Mouse (Mus musculus) gastrocnemius, postnatal 14 days (tissue): ENCODE measurements around the gene Cetn4. TPM values are rescaled to one million over a fixed set of nuclear protein-coding genes. Genes with fewer than 3 reads are reported as not detected.

Source experiments
- DNase-seq: peaks from one replicate; pipeline ENCODE4 v3.0.0; 2021; ENCODE audit warnings: mixed read lengths
- intact Hi-C: fragments of 180-260 bp; cut with DNase I; formaldehyde crosslinking; loops from one replicate; pipeline ENCODE4 v1.15.1; 2025; ENCODE audit warnings: low total_unique reads
- long read RNA-seq, 2 experiments: library from polyadenylated mRNA; stranded (forward); transcript quantifications; one replicate each; pipeline ENCODE4 v2.0.0; 2021
- total RNA-seq, 2 experiments: library from RNA; stranded (reverse); gene quantifications; 2 replicates each; pipeline ENCODE4 v1.2.3; 2021

Cetn4 gene
- total RNA-seq, result under 1 TPM; 0.29 to 0.57 TPM
- long read RNA-seq, experiment 1, result 0 reads
- long read RNA-seq, experiment 2, result 0 reads

- intact Hi-C loops, result no loop called here
- DNase-seq, result peak; percentile 94
Observed at GRCm38 (mm10) chr3:37312370-37312941, at the start of gene Cetn4, which contains the start of gene Bbs12. Cetn4 (minus strand) TSS chr3:37312708. Bbs12 (plus strand) TSS chr3:37312554.

GRCm38 (mm10) chr3:37360729-37361128, 48.2 kb upstream of the Cetn4 start:
- peak; percentile 27 for DNase-seq
- intact Hi-C loops, result no loop called here

- DNase-seq, result no peak
- intact Hi-C loops, result no loop called here
Observed at GRCm38 (mm10) chr3:37354737-37355136, 42.2 kb upstream of the Cetn4 start.

GRCm38 (mm10) chr3:37353951-37354481, 41.5 kb upstream of the Cetn4 start:
- intact Hi-C loops, result no loop called here

GRCm38 (mm10) chr3:37350386-37350785, 37.9 kb upstream of the Cetn4 start:
- no peak for DNase-seq
- intact Hi-C loops, result no loop called here

More at GRCm38 (mm10) chr3:37353951-37354481, 41.5 kb upstream of the Cetn4 start:
- peak; percentile 26 for DNase-seq

GRCm38 (mm10) chr3:37349166-37349548, 36.6 kb upstream of the Cetn4 start:
- intact Hi-C loops, result no loop called here
- DNase-seq, result no peak

GRCm38 (mm10) chr3:37348221-37349165, 36.0 kb upstream of the Cetn4 start, which contains the start of gene Fgf2:
Fgf2 (plus strand) TSS chr3:37348346.
- intact Hi-C loops, result no loop called here
- DNase-seq, result peak; percentile 60

- intact Hi-C loops, result no loop called here
- DNase-seq, result no peak
Observed at GRCm38 (mm10) chr3:37347671-37348070, 35.2 kb upstream of the Cetn4 start.

GRCm38 (mm10) chr3:37342811-37343210, 30.3 kb upstream of the Cetn4 start:
- intact Hi-C loops, result loop anchor here (2.0 kb wide), 1 partner anchor 74 kb away; no protein-coding TSS in a partner anchor
- no peak for DNase-seq

- DNase-seq, result peak; percentile 55
- intact Hi-C loops, result no loop called here
Observed at GRCm38 (mm10) chr3:37341110-37341509, 28.6 kb upstream of the Cetn4 start.

- no peak for DNase-seq
- intact Hi-C loops, result no loop called here
Observed at GRCm38 (mm10) chr3:37334053-37334452, 21.5 kb upstream of the Cetn4 start.

- DNase-seq, result no peak
- intact Hi-C loops, result no loop called here
Observed at GRCm38 (mm10) chr3:37331999-37332449, 19.5 kb upstream of the Cetn4 start.

GRCm38 (mm10) chr3:37329963-37330362, 17.5 kb upstream of the Cetn4 start:
- intact Hi-C loops, result no loop called here
- DNase-seq, result no peak

- intact Hi-C loops, result no loop called here
- no peak for DNase-seq
Observed at GRCm38 (mm10) chr3:37328489-37328888, 16.0 kb upstream of the Cetn4 start.

GRCm38 (mm10) chr3:37326627-37327026, 14.1 kb upstream of the Cetn4 start:
- intact Hi-C loops, result no loop called here
- DNase-seq, result no peak

- DNase-seq, result no peak
- intact Hi-C loops, result no loop called here
Observed at GRCm38 (mm10) chr3:37325317-37326112, 13.0 kb upstream of the Cetn4 start.

GRCm38 (mm10) chr3:37324310-37324709, 11.8 kb upstream of the Cetn4 start:
- intact Hi-C loops, result loop anchor here (5.0 kb wide), 1 partner anchor 93 kb away; the partner anchor contains the start of gene Spata5
- no peak for DNase-seq

- no peak for DNase-seq
- intact Hi-C loops, result no loop called here
Observed at GRCm38 (mm10) chr3:37316233-37316632, 3.7 kb upstream of the Cetn4 start.

GRCm38 (mm10) chr3:37313371-37313770, 863 bp upstream of the Cetn4 start:
- DNase-seq, result no peak
- intact Hi-C loops, result no loop called here
